Mouse (Mus musculus) cerebellum, adult 11-12 months (tissue): ENCODE data around the gene Lgsn.

Source experiments
- DNase-seq: peaks from one replicate; pipeline ENCODE4 v3.0.0; 2022

Gene Lgsn

GRCm38 (mm10) chr1:31220599-31221250 lies 44.5 kb downstream of the Lgsn start:
- no peak for DNase-seq

- DNase-seq: no peak
These were observed 46.4 kb downstream of the Lgsn start, which contains the start of the genes 4931428L18Rik and Pih1d3 for GRCm38 (mm10) chr1:31222564-31222963. Gene 4931428L18Rik, minus strand, starts transcription at chr1:31222684. Gene Pih1d3, plus strand, starts transcription at chr1:31222838.

GRCm38 (mm10) chr1:31233319-31234036 lies 57.3 kb downstream of the Lgsn start:
- DNase-seq: peak; percentile 10
